Mouse (Mus musculus) lung, postnatal 0 days (tissue): Measurements from ENCODE around the gene Zfp212.

ENCODE experiments used
- CTCF ChIP-seq: IDR thresholded peaks from 2 replicates; pipeline ENCODE4 v1.5.1; 2016; ENCODE audit warnings: antibody characterized with exemption, mild to moderate bottlenecking
- EP300 ChIP-seq: IDR thresholded peaks from 2 replicates; pipeline ENCODE4 v1.6.1; 2016; ENCODE audit warnings: antibody characterized with exemption, mild to moderate bottlenecking, control low read depth

DNA sequence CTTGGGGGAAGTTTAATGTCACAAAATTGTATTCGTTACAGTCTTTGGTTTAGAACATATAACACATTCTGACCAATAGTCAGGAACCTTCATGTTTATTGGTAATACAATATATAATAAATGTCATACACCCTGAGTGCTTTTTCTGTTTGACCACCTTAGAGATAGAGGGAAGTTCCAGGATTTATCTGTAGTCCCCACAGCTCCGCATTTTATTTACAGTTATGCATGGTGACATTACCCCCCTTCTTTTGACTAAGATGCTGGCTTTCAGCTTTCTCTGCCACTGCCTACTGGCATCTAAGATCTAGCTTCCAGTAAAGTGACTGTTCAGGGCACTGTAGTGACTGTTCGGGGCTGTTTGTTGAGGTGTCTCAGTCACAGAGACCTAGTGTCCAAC is 34.1 kb downstream of the Zfp212 start:
- TF ChIP-seq EP300 = no peak
- TF ChIP-seq CTCF = no peak
